Mouse (Mus musculus) left cerebral cortex, postnatal 25 days (tissue): ENCODE results near the gene Cisd3. TPM values are rescaled to one million over a fixed set of nuclear protein-coding genes. Genes with fewer than 3 reads are reported as not detected.
"Not testable (repeated sequence)": the region's sequence is repeated elsewhere in the genome, so short reads cannot be mapped to it uniquely, and the experiment has no call there.

Experiments used
- DNase-seq, 2 experiments: peaks; one replicate each; pipeline ENCODE4 v3.0.0; 2022; ENCODE audit warnings: low spot score in 2 of 2, mixed read lengths in 1 of 2
- intact Hi-C: fragments of 180-260 bp; cut with DNase I; formaldehyde crosslinking; loops from one replicate; pipeline ENCODE4 v1.15.1; 2025
- total RNA-seq, 2 experiments: library from RNA; stranded (reverse); gene quantifications; 2 replicates each; pipeline ENCODE4 v1.2.3; 2021

The Cisd3 gene
- total RNA-seq, result 10 to 100 TPM; 46.5 to 48.8 TPM

- intact Hi-C loops, result no loop called here
- DNase-seq, result peak; percentile 88 to 92
Observed at GRCm38 (mm10) chr11:97685613-97686321, at the start of gene Cisd3. TSS of gene Cisd3 (plus strand) at chr11:97685826.

- intact Hi-C loops, result loop anchor here (1.0 kb wide), 1 partner anchor 9 kb away; no protein-coding TSS in a partner anchor
- peak; percentile 72 to 93 for DNase-seq
Observed at GRCm38 (mm10) chr11:97641668-97642067, 44.0 kb upstream of the Cisd3 start.

- intact Hi-C loops, result no loop called here
- DNase-seq, result no peak
Observed at GRCm38 (mm10) chr11:97642746-97643145, 42.9 kb upstream of the Cisd3 start.

GRCm38 (mm10) chr11:97643380-97644055, 42.1 kb upstream of the Cisd3 start:
- intact Hi-C loops, result loop anchor here (2.0 kb wide), 1 partner anchor 45 kb away; no protein-coding TSS in a partner anchor
- no peak for DNase-seq

- intact Hi-C loops, result loop anchor here (2.0 kb wide), 1 partner anchor 44 kb away; no protein-coding TSS in a partner anchor
- no peak for DNase-seq
Observed at GRCm38 (mm10) chr11:97644834-97645233, 40.8 kb upstream of the Cisd3 start.

GRCm38 (mm10) chr11:97648541-97648940, 37.1 kb upstream of the Cisd3 start:
- intact Hi-C loops, result not testable (repeated sequence)

GRCm38 (mm10) chr11:97650341-97650740, 35.3 kb upstream of the Cisd3 start:
- intact Hi-C loops, result no loop called here
- no peak for DNase-seq

More at GRCm38 (mm10) chr11:97648541-97648940, 37.1 kb upstream of the Cisd3 start:
- not testable (repeated sequence) for DNase-seq

GRCm38 (mm10) chr11:97653376-97653775, 32.2 kb upstream of the Cisd3 start:
- intact Hi-C loops, DNase-seq: not testable (repeated sequence)

GRCm38 (mm10) chr11:97654210-97654609, 31.4 kb upstream of the Cisd3 start:
- intact Hi-C loops, result no loop called here
- no peak for DNase-seq

- no peak for DNase-seq
- intact Hi-C loops, result no loop called here
Observed at GRCm38 (mm10) chr11:97656269-97656971, 29.2 kb upstream of the Cisd3 start.

GRCm38 (mm10) chr11:97657184-97657945, 28.3 kb upstream of the Cisd3 start:
- no peak for DNase-seq
- intact Hi-C loops, result no loop called here

- intact Hi-C loops, DNase-seq: not testable (repeated sequence)
Observed at GRCm38 (mm10) chr11:97657967-97658366, 27.7 kb upstream of the Cisd3 start.

GRCm38 (mm10) chr11:97658751-97659266, 26.8 kb upstream of the Cisd3 start:
- intact Hi-C loops, result no loop called here
- DNase-seq, result no peak

- DNase-seq, result no peak
- intact Hi-C loops, result no loop called here
Observed at GRCm38 (mm10) chr11:97659267-97659989, 26.2 kb upstream of the Cisd3 start.

- intact Hi-C loops, result loop anchor here (5.0 kb wide), 1 partner anchor 37 kb away; no protein-coding TSS in a partner anchor
- peak; percentile 78 to 84 for DNase-seq
Observed at GRCm38 (mm10) chr11:97659990-97660714, 25.5 kb upstream of the Cisd3 start.

GRCm38 (mm10) chr11:97660734-97661647, 24.6 kb upstream of the Cisd3 start:
- intact Hi-C loops, result loop anchor here (5.0 kb wide), 1 partner anchor 36 kb away; no protein-coding TSS in a partner anchor
- DNase-seq, result no peak

GRCm38 (mm10) chr11:97661648-97662133, 23.9 kb upstream of the Cisd3 start:
- no peak for DNase-seq
- intact Hi-C loops, result loop anchor here (5.0 kb wide), 1 partner anchor 36 kb away; no protein-coding TSS in a partner anchor
